Mouse (Mus musculus): Measurements from ENCODE around the gene Hsd17b10.

DNA sequence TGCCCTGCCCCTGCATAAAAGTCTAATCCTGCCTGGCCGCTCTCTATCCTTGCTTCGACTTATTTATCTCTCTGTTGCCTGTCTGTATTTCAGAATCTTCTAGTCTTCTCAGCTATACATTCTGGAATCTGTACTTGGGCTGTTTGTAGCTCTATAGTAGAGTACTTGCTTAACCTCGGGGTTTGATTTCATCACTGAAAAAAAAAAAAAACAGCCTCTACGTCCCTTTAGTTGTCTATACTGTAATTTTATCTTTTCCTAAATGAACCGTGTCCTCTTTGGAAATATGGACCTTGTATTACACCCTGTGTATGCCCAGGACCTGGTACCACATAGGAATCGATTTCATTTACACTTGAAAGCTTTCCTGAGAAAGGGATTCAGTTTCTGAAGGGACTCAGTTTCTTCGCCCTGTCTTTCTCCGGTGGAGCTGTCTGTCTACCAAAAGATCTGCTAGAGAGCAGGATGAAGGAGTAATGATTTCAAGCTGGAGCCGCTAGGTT is 412 bp upstream of the Hsd17b10 start:
- TF ChIP-seq CTCF (conservative IDR thresholded peaks at IDR 0.05 in 1 of 2, IDR thresholded peaks at IDR 0.05 in 1 of 2; ENCODE audit: low read depth in 2 of 2, low read length in 2 of 2) (no peak), MEF2A (IDR thresholded peaks at IDR 0.05; ENCODE audit: borderline replicate concordance, low read depth, low read length) (no peak), POLR2A (IDR thresholded peaks at IDR 0.05; ENCODE audit: low read depth, low read length) (no peak), NRF1 (IDR thresholded peaks at IDR 0.05; ENCODE audit: low read depth, low read length) (no peak), TCF12 (IDR thresholded peaks at IDR 0.05; ENCODE audit: low read depth, low read length) (no peak), MAX (IDR thresholded peaks at IDR 0.05; ENCODE audit: low read length) (no peak), ELF1 (IDR thresholded peaks at IDR 0.05; ENCODE audit: low read depth, low read length) (no peak), ZC3H11A (IDR thresholded peaks at IDR 0.05; ENCODE audit: low read depth, low read length) (no peak), MXI1 (IDR thresholded peaks at IDR 0.05; ENCODE audit: low read depth, low read length) (no peak), ETS1 (conservative IDR thresholded peaks at IDR 0.05; ENCODE audit: low read depth, low read length) (no peak), TBP (conservative IDR thresholded peaks at IDR 0.05; ENCODE audit: low read depth, low read length) (no peak), JUN (IDR thresholded peaks at IDR 0.05; ENCODE audit: insufficient read depth, low read depth, low read length) (no peak), SIN3A (IDR thresholded peaks at IDR 0.05; ENCODE audit: low read length) (no peak), EP300 (IDR thresholded peaks at IDR 0.05; ENCODE audit: low read length) (no peak)
